Mouse (Mus musculus): ENCODE measurements around the gene Rpl13. TPM values are rescaled to one million over a fixed set of nuclear protein-coding genes. Genes with fewer than 3 reads are reported as not detected.

Gene Rpl13
- total and polyA plus RNA-seq, 2 experiments: 764 to 769 TPM

- Histone ChIP-seq H3K27me3 (ENCODE audit: control insufficient read depth, insufficient read depth, low read length) (no peaks in the 10 kb centered on the region), H3K27ac (replicated peaks; ENCODE audit: insufficient read depth, low read depth, low read length) (no peak overlapping the region), H3K79me2 (ENCODE audit: control insufficient read depth, insufficient read depth, low read length) (no peaks in the 10 kb centered on the region), H3K4me3 (ENCODE audit: insufficient read depth, low read depth, low read length) (no peak overlapping the region), H3K9ac (ENCODE audit: low read depth, low read length) (no peak overlapping the region), H3K4me1 (ENCODE audit: control insufficient read depth, insufficient read depth, low read length) (no peaks in the 10 kb centered on the region), H3K36me3 (ENCODE audit: control insufficient read depth, insufficient read depth, low read length) (no peaks in the 10 kb centered on the region)
- TF ChIP-seq POLR2A (IDR thresholded peaks at IDR 0.05; ENCODE audit: extremely low read depth, insufficient read depth, low read length) (no peak), CTCF (IDR thresholded peaks at IDR 0.05; ENCODE audit: low read depth, low read length) (no peak)
- DNase-seq (ENCODE audit: extremely low read depth, low read depth, low spot score): no peak
- WGBS: 53% methylated on average over 7 of the region's 7 CpGs
Observed at GRCm38 (mm10) chr8:123135406-123135805, 33.3 kb downstream of the Rpl13 start.

- WGBS: 68% methylated on average over 9 of the region's 9 CpGs
- H3K27ac ChIP-seq (replicated peaks; ENCODE audit: insufficient read depth, low read depth, low read length): no peak overlapping the region
- no peaks in the 10 kb centered on the region for H3K4me1 ChIP-seq (ENCODE audit: control insufficient read depth, insufficient read depth, low read length)
- no peaks in the 10 kb centered on the region for H3K79me2 ChIP-seq (ENCODE audit: control insufficient read depth, insufficient read depth, low read length)
- H3K27me3 ChIP-seq (ENCODE audit: control insufficient read depth, insufficient read depth, low read length): no peaks in the 10 kb centered on the region
- H3K4me3 ChIP-seq (ENCODE audit: insufficient read depth, low read depth, low read length): no peak overlapping the region
- H3K36me3 ChIP-seq (ENCODE audit: control insufficient read depth, insufficient read depth, low read length): no peaks in the 10 kb centered on the region
- no peak for DNase-seq (ENCODE audit: extremely low read depth, low read depth, low spot score)
- TF ChIP-seq CTCF (IDR thresholded peaks at IDR 0.05; ENCODE audit: low read depth, low read length) (no peak), POLR2A (IDR thresholded peaks at IDR 0.05; ENCODE audit: extremely low read depth, insufficient read depth, low read length) (no peak)
- H3K9ac ChIP-seq (ENCODE audit: low read depth, low read length): no peak overlapping the region
Observed at GRCm38 (mm10) chr8:123135806-123136205, 33.7 kb downstream of the Rpl13 start.

GRCm38 (mm10) chr8:123136287-123136686 is 34.1 kb downstream of the Rpl13 start:
- Histone ChIP-seq H3K4me3 (ENCODE audit: insufficient read depth, low read depth, low read length) (no peak overlapping the region), H3K4me1 (ENCODE audit: control insufficient read depth, insufficient read depth, low read length) (no peaks in the 10 kb centered on the region), H3K27me3 (ENCODE audit: control insufficient read depth, insufficient read depth, low read length) (no peaks in the 10 kb centered on the region), H3K36me3 (ENCODE audit: control insufficient read depth, insufficient read depth, low read length) (no peaks in the 10 kb centered on the region), H3K27ac (replicated peaks; ENCODE audit: insufficient read depth, low read depth, low read length) (no peak overlapping the region), H3K79me2 (ENCODE audit: control insufficient read depth, insufficient read depth, low read length) (no peaks in the 10 kb centered on the region), H3K9ac (ENCODE audit: low read depth, low read length) (no peak overlapping the region)
- TF ChIP-seq POLR2A (IDR thresholded peaks at IDR 0.05; ENCODE audit: extremely low read depth, insufficient read depth, low read length) (no peak), CTCF (IDR thresholded peaks at IDR 0.05; ENCODE audit: low read depth, low read length) (no peak)
- no peak for DNase-seq (ENCODE audit: extremely low read depth, low read depth, low spot score)
- 93% methylated on average over 9 of the region's 9 CpGs for WGBS

- Histone ChIP-seq H3K79me2 (ENCODE audit: control insufficient read depth, insufficient read depth, low read length) (no peaks in the 10 kb centered on the region), H3K9ac (ENCODE audit: low read depth, low read length) (no peak overlapping the region), H3K4me1 (ENCODE audit: control insufficient read depth, insufficient read depth, low read length) (no peaks in the 10 kb centered on the region), H3K36me3 (ENCODE audit: control insufficient read depth, insufficient read depth, low read length) (no peaks in the 10 kb centered on the region), H3K4me3 (ENCODE audit: insufficient read depth, low read depth, low read length) (no peak overlapping the region), H3K27me3 (ENCODE audit: control insufficient read depth, insufficient read depth, low read length) (no peaks in the 10 kb centered on the region), H3K27ac (replicated peaks; ENCODE audit: insufficient read depth, low read depth, low read length) (no peak overlapping the region)
- 66% methylated on average over 2 of the region's 2 CpGs for WGBS
- DNase-seq (ENCODE audit: extremely low read depth, low read depth, low spot score): no peak
- TF ChIP-seq POLR2A (IDR thresholded peaks at IDR 0.05; ENCODE audit: extremely low read depth, insufficient read depth, low read length) (no peak), CTCF (IDR thresholded peaks at IDR 0.05; ENCODE audit: low read depth, low read length) (no peak)
Observed at GRCm38 (mm10) chr8:123137645-123138077, 35.5 kb downstream of the Rpl13 start.

DNA sequence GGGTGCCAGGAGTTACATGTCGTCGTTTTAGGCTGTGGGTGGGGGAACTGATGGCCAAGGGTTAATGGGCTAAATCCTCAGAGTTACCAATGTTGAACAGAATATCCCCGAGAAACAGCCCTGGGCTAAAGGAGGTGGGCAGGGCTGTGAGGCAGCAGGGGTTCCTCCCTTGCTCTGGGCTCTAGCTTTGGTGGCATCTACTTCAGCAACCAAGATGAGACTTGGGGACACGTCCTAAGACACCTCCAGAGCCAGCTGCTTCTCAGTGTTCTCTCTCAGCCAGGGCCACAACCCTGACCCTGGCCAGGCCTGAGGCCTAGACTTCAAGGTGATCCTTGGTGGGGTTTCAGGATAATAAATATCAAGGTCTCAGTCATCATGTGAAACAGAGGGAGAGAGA is 36.6 kb downstream of the Rpl13 start:
- no peaks in the 10 kb centered on the region for H3K79me2 ChIP-seq (ENCODE audit: control insufficient read depth, insufficient read depth, low read length)
- H3K36me3 ChIP-seq (ENCODE audit: control insufficient read depth, insufficient read depth, low read length): no peaks in the 10 kb centered on the region
- H3K4me3 ChIP-seq (ENCODE audit: insufficient read depth, low read depth, low read length): no peak overlapping the region
- no peak for DNase-seq (ENCODE audit: extremely low read depth, low read depth, low spot score)
- H3K27me3 ChIP-seq (ENCODE audit: control insufficient read depth, insufficient read depth, low read length): no peaks in the 10 kb centered on the region
- no peak overlapping the region for H3K9ac ChIP-seq (ENCODE audit: low read depth, low read length)
- TF ChIP-seq POLR2A (IDR thresholded peaks at IDR 0.05; ENCODE audit: extremely low read depth, insufficient read depth, low read length) (no peak), CTCF (IDR thresholded peaks at IDR 0.05; ENCODE audit: low read depth, low read length) (no peak)
- no peak overlapping the region for H3K27ac ChIP-seq (replicated peaks; ENCODE audit: insufficient read depth, low read depth, low read length)
- 84% methylated on average over 4 of the region's 4 CpGs for WGBS
- H3K4me1 ChIP-seq (ENCODE audit: control insufficient read depth, insufficient read depth, low read length): no peaks in the 10 kb centered on the region

- no peaks in the 10 kb centered on the region for H3K27me3 ChIP-seq (ENCODE audit: control insufficient read depth, insufficient read depth, low read length)
- DNase-seq (ENCODE audit: extremely low read depth, low read depth, low spot score): peak; percentile 62
- TF ChIP-seq POLR2A (IDR thresholded peaks at IDR 0.05; ENCODE audit: extremely low read depth, insufficient read depth, low read length): no peak
- TF ChIP-seq CTCF (IDR thresholded peaks at IDR 0.05; ENCODE audit: low read depth, low read length): no peak
- no peak overlapping the region for H3K4me3 ChIP-seq (ENCODE audit: insufficient read depth, low read depth, low read length)
- no peaks in the 10 kb centered on the region for H3K36me3 ChIP-seq (ENCODE audit: control insufficient read depth, insufficient read depth, low read length)
- 57% methylated on average over 14 of the region's 14 CpGs for WGBS
- no peaks in the 10 kb centered on the region for H3K79me2 ChIP-seq (ENCODE audit: control insufficient read depth, insufficient read depth, low read length)
- no peaks in the 10 kb centered on the region for H3K4me1 ChIP-seq (ENCODE audit: control insufficient read depth, insufficient read depth, low read length)
- H3K27ac ChIP-seq (replicated peaks; ENCODE audit: insufficient read depth, low read depth, low read length): no peak overlapping the region
- no peak overlapping the region for H3K9ac ChIP-seq (ENCODE audit: low read depth, low read length)
Observed at GRCm38 (mm10) chr8:123141741-123142462, 39.8 kb downstream of the Rpl13 start.
